Mouse (Mus musculus) MEL (cell line): Measurements from ENCODE around the gene Tchh. TPM values are rescaled to one million over a fixed set of nuclear protein-coding genes. Genes with fewer than 3 reads are reported as not detected.

ENCODE experiments used
- DNase-seq: peaks from one replicate; pipeline ENCODE4 v3.0.0; 2011; ENCODE audit warnings: low read depth, low spot score
- H3K27ac ChIP-seq: 2 replicates; pipeline ENCODE4 v1.5.1; 2012; ENCODE audit warnings: low read depth, mild to moderate bottlenecking, control low read depth, low read length, moderate library complexity; ENCODE audit not compliant: control insufficient read depth
- H3K27me3 ChIP-seq, 2 experiments: fragments of 150-350 bp in 1 of 2; sonication (generic) in 1 of 2; 2 replicates each; pipeline ENCODE4 v1.6.1; 2012; ENCODE audit warnings: low read length in 2 of 2, mild to moderate bottlenecking in 2 of 2, improper control_type of control experiment in 1 of 2, moderate library complexity in 1 of 2; ENCODE audit not compliant: insufficient read depth in 2 of 2, control insufficient read depth in 1 of 2
- H3K36me3 ChIP-seq, 2 experiments: 2 replicates each; pipeline ENCODE4 v1.6.1; 2012 to 2014; ENCODE audit warnings: low read length in 2 of 2, improper control_type of control experiment in 1 of 2, inconsistent platforms in 1 of 2, mild to moderate bottlenecking in 1 of 2; ENCODE audit not compliant: insufficient read depth in 2 of 2, control insufficient read depth in 1 of 2
- H3K4me1 ChIP-seq, 2 experiments: fragments of 150-350 bp in 1 of 2; sonication (generic) in 1 of 2; 2 replicates each; pipeline ENCODE4 v1.6.1; 2012; ENCODE audit warnings: low read length in 2 of 2, improper control_type of control experiment in 1 of 2, mild to moderate bottlenecking in 1 of 2; ENCODE audit not compliant: insufficient read depth in 2 of 2, control insufficient read depth in 1 of 2
- H3K4me3 ChIP-seq, 2 experiments: fragments of 150-350 bp in 1 of 2; sonication (generic) in 1 of 2; 2 replicates each; pipeline ENCODE4 v1.5.1; 2012; ENCODE audit warnings: low read depth in 2 of 2, low read length in 2 of 2, mild to moderate bottlenecking in 2 of 2, moderate library complexity in 2 of 2, control low read depth in 1 of 2, improper control_type of control experiment in 1 of 2; ENCODE audit not compliant: control insufficient read depth in 1 of 2, insufficient read depth in 1 of 2
- H3K79me2 ChIP-seq: 2 replicates; pipeline ENCODE4 v1.6.1; 2012; ENCODE audit warnings: mild to moderate bottlenecking, low read length, moderate library complexity; ENCODE audit not compliant: control insufficient read depth, poor library complexity, insufficient read depth
- H3K9ac ChIP-seq: 2 replicates; pipeline ENCODE4 v1.6.1; 2012; ENCODE audit warnings: low read depth, mild to moderate bottlenecking, control low read depth, low read length, moderate library complexity; ENCODE audit not compliant: control insufficient read depth, poor library complexity, severe bottlenecking
- H3K9me3 ChIP-seq: fragments of 150-350 bp; sonication (generic); replicated peaks from 2 replicates; pipeline ENCODE4 v1.6.1; 2012; ENCODE audit warnings: mild to moderate bottlenecking, low read length, improper control_type of control experiment, moderate library complexity; ENCODE audit not compliant: insufficient read depth
- CHD1 ChIP-seq: IDR thresholded peaks from 2 replicates; pipeline ENCODE4 v1.6.1; 2012; ENCODE audit warnings: low read depth, mild to moderate bottlenecking, inconsistent platforms, low read length, improper control_type of control experiment
- CTCF ChIP-seq, 3 experiments: IDR thresholded peaks in 2 of 3; conservative IDR thresholded peaks in 1 of 3; 2 replicates each; pipeline ENCODE4 v1.5.1; 2011 to 2012; ENCODE audit warnings: low read length in 3 of 3, low read depth in 2 of 3, mild to moderate bottlenecking in 2 of 3, improper control_type of control experiment in 1 of 3, inconsistent platforms in 1 of 3, mixed read lengths in 1 of 3, moderate library complexity in 1 of 3; ENCODE audit not compliant: control insufficient read depth in 1 of 3, insufficient read depth in 1 of 3, poor library complexity in 1 of 3, severe bottlenecking in 1 of 3
- E2F4 ChIP-seq: IDR thresholded peaks from 2 replicates; pipeline ENCODE4 v1.6.1; 2011; ENCODE audit warnings: low read depth, low read length, improper control_type of control experiment, borderline replicate concordance
- GABPA ChIP-seq: IDR thresholded peaks from 2 replicates; pipeline ENCODE4 v1.6.1; 2012; ENCODE audit warnings: low read depth, mild to moderate bottlenecking, inconsistent platforms, low read length, improper control_type of control experiment, moderate library complexity
- GATA1 ChIP-seq: IDR thresholded peaks from 2 replicates; pipeline ENCODE4 v1.6.1; 2011; ENCODE audit warnings: low read depth, low read length, improper control_type of control experiment
- HCFC1 ChIP-seq: IDR thresholded peaks from 2 replicates; pipeline ENCODE4 v1.6.1; 2012; ENCODE audit warnings: low read depth, mild to moderate bottlenecking, inconsistent platforms, low read length, improper control_type of control experiment, moderate library complexity
- JUND ChIP-seq: IDR thresholded peaks from 2 replicates; pipeline ENCODE4 v1.6.1; 2011; ENCODE audit warnings: low read depth, mild to moderate bottlenecking, improper control_type of control experiment, low read length
- KAT2A ChIP-seq: conservative IDR thresholded peaks from 2 replicates; pipeline ENCODE4 v1.6.1; 2012; ENCODE audit warnings: low read depth, low read length, improper control_type of control experiment, inconsistent platforms
- MAX ChIP-seq: IDR thresholded peaks from 2 replicates; pipeline ENCODE4 v1.6.1; 2011; ENCODE audit warnings: low read length, improper control_type of control experiment
- MEF2A ChIP-seq: IDR thresholded peaks from 2 replicates; pipeline ENCODE4 v1.6.1; 2014; ENCODE audit warnings: low read depth, mild to moderate bottlenecking, inconsistent platforms, low read length, improper control_type of control experiment; ENCODE audit not compliant: poor library complexity, insufficient replicate concordance, severe bottlenecking; ENCODE audit errors: extremely low read depth
- MYB ChIP-seq: IDR thresholded peaks from 2 replicates; pipeline ENCODE4 v1.6.1; 2011; ENCODE audit warnings: mild to moderate bottlenecking, low read depth, low read length, improper control_type of control experiment
- MYC ChIP-seq: IDR thresholded peaks from 2 replicates; pipeline ENCODE4 v1.6.1; 2011; ENCODE audit warnings: low read depth, mild to moderate bottlenecking, low read length, improper control_type of control experiment, moderate library complexity
- NELFE ChIP-seq: IDR thresholded peaks from 2 replicates; pipeline ENCODE4 v1.6.1; 2011; ENCODE audit warnings: low read depth, low read length, improper control_type of control experiment
- NRF1 ChIP-seq: IDR thresholded peaks from 2 replicates; pipeline ENCODE4 v1.6.1; 2014; ENCODE audit warnings: low read depth, mild to moderate bottlenecking, inconsistent platforms, low read length, improper control_type of control experiment, moderate library complexity; ENCODE audit not compliant: poor library complexity, insufficient read depth, severe bottlenecking
- POLR2A ChIP-seq, 2 experiments: IDR thresholded peaks; 2 replicates each; pipeline ENCODE4 v1.6.1; 2011 to 2012; ENCODE audit warnings: low read length in 2 of 2, mild to moderate bottlenecking in 2 of 2, control low read depth in 1 of 2, improper control_type of control experiment in 1 of 2, low read depth in 1 of 2, moderate library complexity in 1 of 2; ENCODE audit not compliant: control insufficient read depth in 1 of 2, insufficient read depth in 1 of 2, poor library complexity in 1 of 2
- POLR2AphosphoS5 ChIP-seq: IDR thresholded peaks from 2 replicates; pipeline ENCODE4 v1.6.1; 2012; ENCODE audit warnings: low read depth, borderline replicate concordance, mild to moderate bottlenecking, inconsistent platforms, low read length, moderate library complexity, mixed read lengths
- TBP ChIP-seq: IDR thresholded peaks from 2 replicates; pipeline ENCODE4 v1.8.0; 2011; ENCODE audit warnings: low read depth, low read length, improper control_type of control experiment
- TCF12 ChIP-seq: IDR thresholded peaks from 2 replicates; pipeline ENCODE4 v1.6.1; 2014; ENCODE audit warnings: low read depth, mild to moderate bottlenecking, inconsistent platforms, low read length, improper control_type of control experiment, moderate library complexity
- USF1 ChIP-seq: IDR thresholded peaks from 2 replicates; pipeline ENCODE4 v1.6.1; 2014; ENCODE audit warnings: low read depth, mild to moderate bottlenecking, inconsistent platforms, low read length, improper control_type of control experiment, moderate library complexity
- USF2 ChIP-seq, 2 experiments: IDR thresholded peaks; 2 replicates each; pipeline ENCODE4 v1.6.1; 2011 to 2012; ENCODE audit warnings: improper control_type of control experiment in 2 of 2, low read length in 2 of 2, borderline replicate concordance in 1 of 2, inconsistent platforms in 1 of 2, low read depth in 1 of 2, mild to moderate bottlenecking in 1 of 2; ENCODE audit not compliant: insufficient read depth in 1 of 2
- ZC3H11A ChIP-seq: IDR thresholded peaks from 2 replicates; pipeline ENCODE4 v1.6.1; 2012; ENCODE audit warnings: low read depth, mild to moderate bottlenecking, inconsistent platforms, low read length, improper control_type of control experiment
- ZKSCAN1 ChIP-seq: IDR thresholded peaks from 2 replicates; pipeline ENCODE4 v1.6.1; 2012; ENCODE audit warnings: low read depth, mild to moderate bottlenecking, inconsistent platforms, low read length, improper control_type of control experiment, moderate library complexity
- ZMIZ1 ChIP-seq: IDR thresholded peaks from 2 replicates; pipeline ENCODE4 v1.6.1; 2012; ENCODE audit warnings: low read depth, mild to moderate bottlenecking, inconsistent platforms, low read length, improper control_type of control experiment, moderate library complexity
- ZNF384 ChIP-seq: IDR thresholded peaks from 2 replicates; pipeline ENCODE4 v1.6.1; 2012; ENCODE audit warnings: low read depth, mild to moderate bottlenecking, inconsistent platforms, low read length, improper control_type of control experiment
- polyA plus RNA-seq, 2 experiments: library from polyadenylated mRNA; stranded (reverse) in 1 of 2; unstranded in 1 of 2; fragments of >175 nt in 1 of 2; fragments of >200 nt in 1 of 2; gene quantifications; 2 replicates each; pipeline versions ENCODE4 v1.2.1 to v1.2.4; 2012; ENCODE audit warnings: low replicate concordance in 2 of 2, low read depth in 1 of 2; ENCODE audit not compliant: insufficient read length in 2 of 2, insufficient read depth in 1 of 2, missing spikeins in 1 of 2
- total RNA-seq: library from RNA; depleted of rRNA; stranded (reverse); fragments of 300-350 nt; gene quantifications from 2 replicates; pipeline ENCODE4 v1.2.3, GENCODE M21; 2012

Gene Tchh
- total and polyA plus RNA-seq, 3 experiments: not detected

- H3K4me1 ChIP-seq: no peaks in the 10 kb centered on the region
- H3K36me3 ChIP-seq: no peaks in the 10 kb centered on the region
- no peaks in the 10 kb centered on the region for H3K79me2 ChIP-seq
- H3K9me3 ChIP-seq: no peaks in the 10 kb centered on the region
- no peak overlapping the region for H3K9ac ChIP-seq
- H3K4me3 ChIP-seq: no peak overlapping the region
- DNase-seq: no peak
- H3K27ac ChIP-seq: no peak overlapping the region
- TF ChIP-seq ZC3H11A (no peak), MAX (no peak), ZNF384 (no peak), USF1 (no peak), POLR2A (IDR thresholded peaks at IDR 0.05; ENCODE audit: control insufficient read depth in 1 of 2, insufficient read depth in 1 of 2, low read depth in 1 of 2, low read length in 2 of 2, poor library complexity in 1 of 2) (no peak), ZMIZ1 (no peak), GABPA (no peak)
- H3K27me3 ChIP-seq: no peaks in the 10 kb centered on the region
These were observed 30.2 kb upstream of the Tchh start for GRCm38 (mm10) chr3:93411905-93412304.

DNA sequence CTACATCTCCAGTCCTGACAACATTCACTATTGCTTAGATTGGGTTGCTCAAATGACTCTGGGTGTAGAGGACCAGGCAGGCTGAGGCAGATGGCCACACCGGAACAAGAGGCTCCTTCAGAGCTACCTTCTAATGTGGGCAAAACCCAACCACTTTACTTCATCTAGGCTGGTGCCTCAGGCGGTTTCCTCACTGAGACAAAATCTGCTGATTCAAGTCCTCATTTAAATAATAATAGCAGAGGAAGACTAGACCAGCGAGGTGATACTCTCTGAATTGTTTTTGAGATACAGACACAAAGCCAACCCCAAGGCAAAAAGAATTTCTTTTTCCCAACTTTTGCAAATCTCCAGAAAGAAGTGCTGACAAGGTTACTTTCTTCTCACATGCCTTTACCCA is 10.5 kb upstream of the Tchh start:
- H3K27ac ChIP-seq: no peak overlapping the region
- TF ChIP-seq CHD1: no peak
- TF ChIP-seq USF1: no peak
- no peak for TF ChIP-seq NELFE
- TF ChIP-seq MEF2A: no peak
- TF ChIP-seq MYB: no peak
- TF ChIP-seq JUND: no peak
- no peak for TF ChIP-seq GATA1
- TF ChIP-seq HCFC1: no peak
- no peak for TF ChIP-seq ZKSCAN1
- no peak for TF ChIP-seq KAT2A
- no peak for TF ChIP-seq POLR2AphosphoS5
- TF ChIP-seq MAX: no peak
- TF ChIP-seq TCF12: no peak
- no peak for TF ChIP-seq E2F4
- no peak for TF ChIP-seq ZNF384
- no peak for TF ChIP-seq CTCF (IDR thresholded peaks at IDR 0.05 in 2 of 3, conservative IDR thresholded peaks at IDR 0.05 in 1 of 3; ENCODE audit: control insufficient read depth in 1 of 3, insufficient read depth in 1 of 3, low read depth in 2 of 3, low read length in 3 of 3, poor library complexity in 1 of 3, severe bottlenecking in 1 of 3)
- TF ChIP-seq NRF1: no peak
- no peak for TF ChIP-seq TBP
- no peak for TF ChIP-seq MYC
- TF ChIP-seq USF2 (IDR thresholded peaks at IDR 0.05; ENCODE audit: borderline replicate concordance in 1 of 2, insufficient read depth in 1 of 2, low read depth in 1 of 2, low read length in 2 of 2): no peak
- TF ChIP-seq, all 39 proteins: peak for 0
- no peaks in the 10 kb centered on the region for H3K36me3 ChIP-seq
- H3K79me2 ChIP-seq: no peaks in the 10 kb centered on the region
- H3K4me1 ChIP-seq: no peaks in the 10 kb centered on the region
- H3K9me3 ChIP-seq: no peaks in the 10 kb centered on the region
- no peak overlapping the region for H3K9ac ChIP-seq
- no peak overlapping the region for H3K4me3 ChIP-seq
- DNase-seq: no peak
- H3K27me3 ChIP-seq: no peaks in the 10 kb centered on the region
